Mouse (Mus musculus) retina, adult 2 months (tissue): ENCODE data around the gene Acsm5.

ENCODE experiments used
- DNase-seq: peaks from one replicate; pipeline ENCODE4 v3.0.0-alpha.2; 2012; ENCODE audit warnings: low read depth, low spot score

The Acsm5 gene

DNA sequence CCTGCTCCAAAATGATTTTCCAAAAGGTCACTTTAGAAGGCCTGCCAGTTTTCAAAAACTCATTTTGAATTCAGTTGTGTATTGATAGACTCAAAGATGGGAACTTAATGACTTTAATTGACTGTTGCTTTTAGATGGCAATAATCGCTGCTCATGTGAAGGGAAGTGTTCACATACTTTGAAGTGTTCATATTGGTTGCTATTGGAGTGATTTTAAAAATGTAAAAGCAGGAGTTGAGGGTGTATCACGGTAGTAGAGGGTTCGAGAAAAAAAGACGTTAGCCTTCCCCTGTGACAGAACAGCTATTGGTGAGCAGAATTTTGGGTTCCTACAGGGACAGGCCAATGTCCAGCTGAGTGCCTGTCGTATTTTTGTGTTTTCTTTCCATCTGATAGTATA, at the start of gene Acsm5:
TSS of gene Acsm5 (plus strand) at position 301 of the 400 bp plus-strand sequence.
- no peak for DNase-seq

DNA sequence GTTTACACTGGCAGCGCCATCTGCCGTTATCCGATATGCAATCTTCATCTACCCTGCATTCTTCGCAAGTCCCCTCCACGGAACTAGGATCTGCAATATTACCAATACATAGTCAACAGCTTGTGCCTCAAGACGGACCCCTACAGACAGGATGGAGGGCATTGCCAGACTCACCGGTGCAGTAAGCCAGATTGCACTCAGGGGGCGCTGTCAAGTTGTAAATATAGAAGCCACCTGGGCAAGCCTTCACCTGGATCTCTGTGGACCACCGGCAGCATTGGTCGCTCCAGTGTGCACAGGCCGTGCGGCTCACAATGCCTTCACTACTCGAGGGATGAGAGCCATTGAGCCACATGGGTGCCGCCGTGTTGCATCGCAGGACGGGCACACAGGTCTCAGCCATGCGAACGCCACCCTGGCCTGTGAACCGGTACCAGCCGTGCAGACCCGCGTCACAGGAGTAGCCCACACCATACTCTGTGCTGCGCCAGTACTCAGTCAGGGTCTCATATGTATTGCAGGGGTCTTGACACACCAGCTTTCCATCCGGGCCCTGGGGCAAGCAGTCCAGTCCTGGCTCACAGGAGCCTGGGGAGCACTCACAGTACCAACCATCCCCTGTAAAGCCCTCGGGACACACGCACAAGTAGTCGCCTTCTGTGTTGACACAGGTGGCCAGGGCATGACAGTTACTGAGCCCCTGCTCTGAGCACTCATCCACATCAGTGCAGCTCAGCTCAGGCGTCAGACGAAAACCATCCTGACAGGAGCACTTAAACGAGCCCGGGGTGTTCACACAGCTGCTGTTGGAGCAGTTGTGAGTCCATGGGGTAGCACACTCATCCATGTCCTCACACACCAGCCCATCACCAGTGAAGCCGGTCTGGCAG, 42.5 kb upstream of the Acsm5 start:
- no peak for DNase-seq

DNA sequence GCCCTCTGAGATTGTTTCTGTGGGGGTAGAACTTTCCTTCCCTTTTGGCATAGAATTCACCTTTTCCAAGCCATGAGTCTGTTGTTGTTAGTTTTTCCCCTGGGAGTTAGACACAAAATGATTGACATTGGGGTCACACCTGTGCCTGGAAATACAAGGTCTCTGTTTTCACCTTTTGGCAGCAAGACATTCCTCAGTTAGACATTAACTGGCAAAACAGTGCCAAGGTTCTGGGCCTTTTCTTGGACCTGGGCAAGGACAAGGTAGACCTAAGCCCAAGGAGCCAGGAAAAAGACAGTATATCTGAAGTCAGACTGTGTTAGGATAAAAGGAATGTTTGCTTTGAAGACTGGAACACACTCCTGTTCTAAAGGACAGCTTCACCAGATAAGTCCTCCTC, 40.0 kb upstream of the Acsm5 start, which contains the start of gene Umod:
TSS of gene Umod (minus strand) at position 27 of the 400 bp plus-strand sequence.
- DNase-seq = no peak

DNA sequence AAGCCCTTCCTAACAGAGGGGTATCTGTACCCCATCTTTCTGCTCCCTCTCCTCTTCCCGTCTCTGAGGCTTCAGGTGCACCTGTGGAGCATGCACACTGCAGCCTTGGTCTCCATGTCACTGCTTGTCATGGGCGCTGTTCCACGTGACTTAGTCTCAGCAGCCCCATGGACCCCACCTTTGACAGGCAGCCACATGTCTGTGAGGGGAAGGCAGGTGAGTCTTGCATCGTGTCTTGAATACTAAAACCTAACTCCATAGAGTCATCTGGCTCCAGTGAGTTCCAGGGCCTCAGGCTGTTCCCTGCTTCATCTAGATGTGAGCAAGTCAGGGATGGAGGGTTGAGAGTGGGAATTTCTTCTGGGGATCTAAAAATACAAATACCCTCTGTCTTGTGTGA, 35.1 kb upstream of the Acsm5 start:
- DNase-seq = no peak

DNA sequence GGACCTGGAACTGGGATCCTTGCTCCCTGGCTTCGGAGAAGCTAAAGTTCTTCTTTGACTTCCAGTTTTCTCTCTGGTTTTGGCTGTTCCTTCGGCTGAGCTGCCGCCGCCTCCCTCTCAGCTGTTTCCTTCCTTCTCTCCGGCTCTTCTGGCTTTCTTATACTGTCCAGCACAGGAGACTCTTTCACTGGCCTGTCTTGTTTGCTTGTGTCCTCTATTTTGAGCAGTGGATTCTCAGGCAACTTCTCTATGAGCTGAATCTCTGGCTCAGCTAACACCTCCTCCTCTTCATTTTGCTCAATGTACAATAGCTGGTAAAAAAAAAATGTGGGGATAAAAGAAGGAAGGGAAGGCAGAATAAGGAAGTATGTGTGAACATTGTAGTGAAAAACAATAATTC, 32.6 kb upstream of the Acsm5 start:
- DNase-seq = no peak

DNA sequence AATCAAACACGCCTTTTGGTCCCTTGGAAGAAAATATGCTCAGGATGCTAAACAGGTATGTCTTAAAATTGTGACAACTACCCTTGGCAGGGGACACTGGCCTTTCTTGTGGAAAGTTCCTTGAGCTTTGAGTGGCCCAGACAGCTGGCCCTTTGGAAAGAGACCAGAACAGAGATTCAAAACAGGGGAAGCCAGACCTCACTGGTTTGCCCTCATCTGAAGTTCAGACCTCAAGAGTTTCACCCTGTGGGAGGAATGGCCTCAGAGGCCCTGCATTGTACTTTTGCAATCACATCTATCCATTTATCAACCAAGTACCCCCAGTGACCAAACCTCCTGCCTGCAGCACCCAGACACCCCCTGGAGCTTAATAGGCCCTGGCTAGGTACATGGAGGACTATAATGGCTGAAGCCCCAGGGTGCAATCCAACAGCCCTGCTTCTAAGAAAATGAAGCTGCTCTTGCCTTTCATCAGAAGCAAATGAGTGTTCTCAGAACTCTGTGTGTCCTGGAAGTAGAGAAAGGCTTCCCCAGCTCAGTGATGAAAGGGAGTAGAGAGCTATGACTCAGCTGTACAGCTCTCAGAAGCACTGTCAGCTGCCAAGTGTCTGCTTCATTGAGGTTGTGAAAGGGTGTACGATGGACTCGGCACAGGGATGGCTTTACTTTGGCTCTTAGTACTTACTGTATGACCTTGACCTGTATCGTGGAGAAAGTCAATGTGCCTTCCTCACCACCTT, 29.1 kb upstream of the Acsm5 start:
- DNase-seq = no peak

DNA sequence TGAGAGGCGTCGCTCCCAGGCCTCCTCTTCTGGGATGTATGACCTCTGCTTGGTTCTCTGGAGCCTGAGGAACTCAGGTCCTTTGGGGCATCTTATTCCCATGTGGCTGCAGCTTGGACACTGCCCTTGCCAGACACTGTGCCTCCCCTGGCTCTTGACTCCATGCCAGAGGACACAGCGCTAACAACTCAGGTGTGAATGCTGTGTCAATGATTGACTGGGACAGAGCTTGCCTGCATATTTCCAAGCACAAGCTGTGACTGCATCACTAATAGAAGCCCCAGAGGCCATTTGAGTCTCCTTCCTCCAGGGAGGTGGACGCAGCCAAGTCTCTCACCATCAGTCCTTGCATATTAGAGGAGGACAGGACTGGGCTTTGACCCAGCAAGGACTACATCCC, 8.1 kb upstream of the Acsm5 start:
- no peak for DNase-seq

DNA sequence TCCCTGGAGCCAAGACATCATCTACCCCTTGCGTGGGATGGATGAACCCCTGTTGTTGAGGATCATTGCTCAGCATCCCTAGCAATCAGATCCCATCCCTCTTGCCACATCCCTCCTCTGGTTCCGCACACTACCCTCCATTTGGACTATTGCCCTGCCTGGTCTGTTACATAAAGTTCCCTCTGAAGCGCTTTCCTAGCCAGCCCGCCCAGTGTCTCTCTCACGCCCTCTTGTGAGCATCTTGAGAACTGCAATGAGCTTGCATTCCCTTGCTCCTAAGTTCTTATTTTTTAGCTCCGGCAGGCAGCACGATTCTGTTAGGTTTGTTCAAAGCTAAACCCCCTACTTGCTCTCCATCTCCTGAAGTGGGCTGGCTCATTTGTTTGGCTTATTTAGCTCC, 6.2 kb upstream of the Acsm5 start:
- DNase-seq = peak; percentile 8

DNA sequence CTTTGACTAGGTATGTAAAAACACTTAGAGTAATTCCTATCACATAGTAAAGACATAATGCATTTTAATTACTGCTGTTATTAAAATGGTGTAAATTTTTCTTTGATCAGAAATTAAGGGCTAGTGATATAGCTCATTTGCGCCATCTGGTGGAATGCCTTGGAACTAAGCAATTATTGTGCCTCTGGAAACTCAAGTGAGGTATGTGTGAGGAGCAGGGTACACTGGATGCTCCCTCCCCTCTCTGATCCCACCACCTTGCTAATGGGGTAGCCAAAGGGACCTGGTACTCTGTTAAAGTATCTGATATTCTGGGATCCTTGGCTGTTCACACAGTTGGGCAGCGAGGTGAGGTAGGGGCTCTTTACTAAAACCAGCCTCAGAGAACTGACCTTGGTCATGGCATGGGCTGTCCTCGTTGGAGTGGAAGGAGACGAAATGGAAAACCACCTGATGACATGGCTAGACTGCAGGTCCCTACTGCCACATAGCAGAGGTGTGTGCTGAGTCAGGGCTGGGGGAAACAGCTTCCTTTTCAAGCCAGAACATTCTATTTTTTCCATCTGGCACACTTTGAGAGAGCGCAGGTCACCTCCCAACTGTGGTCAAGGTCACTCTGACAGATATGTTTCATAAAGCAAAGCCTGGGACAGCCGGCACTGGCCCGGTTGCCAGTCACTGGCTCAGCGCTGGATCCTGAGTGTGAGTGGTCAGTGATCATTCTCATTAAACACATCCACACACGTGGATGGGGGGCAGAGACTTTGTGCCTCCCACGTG, 3.6 kb upstream of the Acsm5 start:
- peak; percentile 6 for DNase-seq

DNA sequence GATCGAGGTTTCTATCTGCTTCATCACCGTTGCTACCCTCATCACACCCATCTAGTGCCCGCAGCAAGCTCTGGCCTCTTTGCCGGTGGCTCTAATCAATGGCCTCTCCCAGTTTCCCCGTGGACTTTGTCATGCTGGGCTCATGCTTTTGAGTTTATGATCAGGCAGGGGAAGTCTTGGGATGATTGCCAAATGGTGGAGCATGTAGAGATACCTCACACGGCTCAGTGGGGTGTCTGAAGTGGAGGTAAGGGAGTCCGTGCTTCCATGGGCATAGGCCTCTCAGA, 3.0 kb upstream of the Acsm5 start:
- no peak for DNase-seq

DNA sequence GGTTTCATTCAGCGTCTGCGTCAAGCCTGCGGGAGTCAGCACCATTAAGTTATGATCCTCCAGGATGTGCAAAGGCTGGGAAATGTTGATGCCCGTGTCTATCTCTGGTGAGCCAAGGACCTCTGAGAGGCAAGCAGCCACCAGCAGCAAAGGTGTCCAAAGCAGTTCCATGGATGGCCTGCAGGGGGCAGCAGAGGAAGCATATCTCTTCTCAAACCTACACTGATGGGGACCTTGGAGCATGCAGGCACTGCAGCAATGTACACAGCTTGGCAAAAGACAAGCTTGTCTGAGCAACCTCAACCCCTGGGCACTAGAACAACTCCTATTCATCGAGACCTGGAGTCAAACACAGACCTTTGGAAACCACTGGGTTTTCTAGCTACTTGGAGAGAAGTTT, 391 bp downstream of the Acsm5 start:
- DNase-seq = peak; percentile 20

DNA sequence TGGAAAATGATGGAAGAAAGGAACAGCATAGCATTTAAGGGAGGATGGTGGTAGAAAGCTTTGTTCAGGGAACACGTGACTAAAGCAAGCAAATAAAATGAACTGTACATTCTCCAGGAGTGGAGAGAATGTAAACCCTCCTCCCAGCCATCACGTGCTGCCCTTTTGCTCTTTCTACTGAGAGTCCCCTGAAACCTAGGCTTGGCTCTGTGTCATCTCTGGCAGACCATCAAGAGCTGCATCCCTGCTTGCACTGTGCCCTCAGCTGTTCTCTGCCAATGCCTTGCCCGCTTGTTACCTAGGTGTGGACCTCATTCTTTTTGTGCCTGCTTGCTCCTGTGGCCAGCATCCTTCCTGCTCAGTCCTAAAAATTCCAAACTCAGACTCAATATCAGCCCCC, 2.6 kb downstream of the Acsm5 start:
- no peak for DNase-seq

DNA sequence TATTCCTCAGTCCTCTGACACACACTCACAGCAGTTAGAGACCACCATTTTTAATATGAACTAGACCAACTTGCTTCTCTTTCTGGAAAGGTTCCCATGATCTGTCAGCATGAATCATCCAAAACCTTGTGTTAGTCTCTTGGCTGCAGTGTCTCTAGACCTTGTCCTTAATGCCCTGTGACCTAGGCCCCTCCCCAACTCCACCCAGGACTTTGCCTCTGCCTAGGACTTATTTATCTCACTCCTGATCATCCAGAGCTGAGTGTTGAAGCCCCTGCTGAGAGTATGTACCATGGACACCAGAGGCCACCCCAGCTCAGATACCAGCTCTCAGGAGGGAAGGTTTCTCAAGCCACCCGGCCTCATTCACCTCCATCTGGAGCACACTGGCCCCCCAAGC, 3.1 kb downstream of the Acsm5 start:
- DNase-seq = no peak

DNA sequence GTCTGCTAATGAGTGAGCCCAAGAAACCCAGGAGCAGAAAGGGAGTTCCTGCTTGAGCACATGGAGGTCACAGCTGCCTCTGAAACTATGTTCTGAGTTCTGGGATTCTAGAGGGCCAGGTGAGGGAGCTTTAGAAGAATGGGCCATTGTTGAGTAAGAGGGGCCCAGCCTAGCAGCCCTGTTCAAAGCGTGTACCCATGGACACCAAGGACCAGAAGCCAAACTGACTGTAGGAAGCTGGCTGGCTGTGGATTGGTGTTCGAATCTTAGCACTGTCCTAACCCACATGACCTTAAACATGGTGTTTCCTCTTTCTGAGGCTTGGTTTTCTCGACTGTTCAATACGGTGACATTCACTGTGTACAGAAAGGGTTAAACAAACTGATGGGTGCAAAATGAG, 4.1 kb downstream of the Acsm5 start, which contains the start of gene Pdilt:
TSS of gene Pdilt (minus strand) at position 101 of the 400 bp plus-strand sequence.
- DNase-seq = no peak

DNA sequence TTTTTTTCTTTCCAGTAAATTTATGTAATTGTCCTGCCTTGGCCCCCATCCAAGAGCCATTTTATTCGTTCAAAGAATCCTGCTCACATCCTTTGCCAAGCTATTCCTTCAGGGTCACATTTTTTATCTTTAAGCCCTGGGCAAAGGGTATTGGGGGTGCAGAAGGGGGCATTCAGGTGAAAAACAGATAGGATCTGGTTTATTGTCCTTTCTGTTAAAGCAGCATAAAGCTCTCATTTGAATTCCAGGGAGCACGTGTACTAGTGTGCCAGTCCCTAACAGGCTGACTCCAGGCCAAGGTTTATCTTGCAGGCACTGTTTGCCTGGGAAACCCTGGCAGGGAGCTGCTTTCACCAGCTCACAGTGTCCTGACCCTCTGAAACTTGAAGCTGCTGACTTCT, 6.6 kb downstream of the Acsm5 start:
- no peak for DNase-seq

DNA sequence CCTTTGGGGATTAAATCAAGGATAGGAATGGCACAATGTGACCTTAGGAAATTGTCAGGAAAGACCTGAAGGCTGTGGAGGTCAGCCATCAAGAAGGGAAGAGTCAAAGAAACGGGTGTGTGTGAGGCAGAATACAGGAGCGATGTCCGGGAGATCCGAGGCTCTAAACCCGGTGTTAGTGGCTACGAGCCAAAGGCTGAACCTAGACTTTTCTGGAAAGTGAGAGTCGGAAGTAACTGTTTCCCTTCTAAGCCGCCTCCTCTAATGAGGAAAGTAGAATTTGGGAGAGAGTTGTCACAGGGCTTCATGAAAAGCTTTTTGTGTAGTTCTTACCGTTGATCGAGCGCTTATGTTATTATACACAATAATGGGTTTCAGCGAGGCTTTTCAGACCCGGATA, 7.2 kb downstream of the Acsm5 start:
- DNase-seq = no peak

DNA sequence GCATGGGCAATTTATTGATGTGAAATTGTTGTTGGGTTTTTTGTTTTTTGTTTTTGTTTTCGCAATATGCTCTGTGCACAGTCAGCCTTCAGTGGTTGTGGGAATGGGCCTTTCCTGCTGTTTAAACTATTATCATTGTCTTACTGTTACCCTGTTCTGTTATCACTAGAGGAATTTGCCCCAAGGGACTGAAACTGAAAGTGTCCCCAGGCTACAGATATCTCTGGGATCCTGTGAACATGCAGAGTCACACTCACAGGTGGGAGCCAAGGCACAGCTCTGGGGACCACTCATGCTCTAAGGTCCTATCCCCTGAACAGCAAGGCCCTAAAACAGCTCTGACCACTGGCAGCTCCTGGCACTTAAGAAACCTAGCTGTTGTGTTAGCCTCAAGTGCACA, 7.9 kb downstream of the Acsm5 start:
- DNase-seq = no peak

DNA sequence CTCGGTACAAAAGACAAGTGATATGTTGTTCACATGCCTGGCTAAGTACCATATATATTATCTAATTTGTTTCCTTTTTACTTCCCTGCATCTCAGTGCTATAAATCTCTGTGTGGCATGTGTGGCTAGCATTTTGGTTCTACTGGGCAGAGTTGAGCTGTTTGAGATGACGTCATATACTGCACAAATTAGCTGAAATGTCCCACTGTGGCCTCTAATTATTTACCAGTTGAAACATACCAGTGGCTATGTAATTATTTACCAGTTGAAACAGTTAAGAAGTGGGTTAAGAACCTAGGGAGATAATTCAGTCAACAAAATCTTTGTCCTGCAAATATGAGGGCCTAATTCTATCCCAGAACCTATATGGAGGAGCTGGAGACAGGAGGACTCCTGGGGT, 8.3 kb downstream of the Acsm5 start:
- no peak for DNase-seq

DNA sequence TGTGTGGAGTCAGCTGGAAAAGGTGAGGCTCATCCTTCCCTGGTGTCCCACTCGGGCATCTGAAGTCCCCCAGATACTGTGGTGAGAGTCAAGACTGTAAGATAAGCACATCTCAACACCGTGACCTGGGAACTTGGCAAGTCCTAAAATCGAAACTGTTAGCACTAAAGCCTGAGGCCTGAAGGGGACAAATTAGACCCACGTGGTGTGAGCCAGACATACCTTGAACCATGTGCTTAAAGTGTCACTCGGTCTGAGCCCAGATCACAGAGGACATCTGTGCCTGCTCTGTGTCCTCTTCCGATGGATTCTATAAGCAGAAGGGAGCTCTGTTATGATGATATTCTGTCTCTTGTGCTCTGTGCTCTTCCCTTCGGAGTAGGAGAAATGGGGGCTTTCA, 9.4 kb downstream of the Acsm5 start:
- DNase-seq = no peak

DNA sequence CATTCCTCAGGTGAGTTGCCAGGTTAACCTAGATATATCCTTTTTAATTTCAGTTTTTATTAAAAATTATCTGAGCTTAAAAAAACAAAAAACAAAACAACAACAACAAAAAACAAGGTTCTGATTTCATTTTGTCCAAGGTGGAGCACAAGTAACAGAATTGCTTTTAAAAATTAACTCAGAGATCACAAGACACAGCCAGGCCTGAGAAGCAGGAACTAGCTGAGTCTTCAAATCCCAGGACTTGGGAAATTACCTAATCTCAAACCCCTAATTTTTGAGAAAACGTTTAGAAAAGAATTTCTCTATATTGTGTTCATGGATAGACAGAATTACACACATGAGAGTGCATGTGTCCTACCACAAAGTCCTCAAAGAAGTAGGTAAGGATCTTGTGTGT, 13.7 kb downstream of the Acsm5 start:
- no peak for DNase-seq

DNA sequence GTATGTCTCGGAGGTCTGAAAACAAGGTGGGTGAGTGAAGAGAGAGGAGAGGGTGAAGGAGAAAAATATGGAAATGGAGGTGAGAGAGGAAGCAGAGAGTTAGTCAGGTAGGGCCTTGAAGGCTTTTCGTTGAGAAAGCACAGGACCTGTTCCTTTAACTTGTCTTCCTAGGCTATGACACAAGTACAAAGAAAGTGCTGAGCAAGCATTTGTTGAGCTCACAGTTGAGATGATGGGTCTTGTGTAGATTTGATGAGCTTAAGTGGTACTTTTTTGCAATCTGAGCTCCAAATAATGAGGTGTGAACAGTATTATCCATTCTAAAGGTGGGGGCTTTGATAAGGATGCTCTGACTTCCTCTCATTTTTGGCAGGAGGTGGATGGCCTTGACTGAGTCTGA, 15.1 kb downstream of the Acsm5 start:
- DNase-seq = no peak

DNA sequence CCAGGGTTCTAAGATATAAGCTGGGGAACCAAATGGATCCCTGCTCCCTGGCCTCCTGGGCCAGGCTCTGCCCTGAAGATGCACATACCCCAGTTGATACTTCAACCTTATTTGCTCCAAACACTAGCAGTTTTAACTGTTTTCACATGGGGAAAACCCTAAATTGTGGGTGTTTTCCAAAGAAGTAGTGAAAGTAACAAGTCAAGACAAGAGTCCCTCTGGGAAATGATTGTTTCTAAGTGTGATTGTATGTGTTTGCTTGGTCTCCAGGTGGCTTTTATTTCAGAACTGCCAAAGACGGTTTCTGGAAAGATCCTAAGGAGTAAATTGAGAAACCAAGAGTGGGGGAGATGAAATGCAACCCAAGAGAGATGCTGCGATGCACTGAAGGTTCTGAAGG, 23.2 kb downstream of the Acsm5 start:
- no peak for DNase-seq
